Mouse (Mus musculus) heart, adult 2 months (tissue): ENCODE data around the gene AI661453.

Experiments
- CTCF ChIP-seq: fragments of 200-600 bp; IDR thresholded peaks from 2 replicates; pipeline ENCODE4 v1.8.1; 2022; ENCODE audit warnings: antibody characterized with exemption, mild to moderate bottlenecking, moderate library complexity
- EP300 ChIP-seq: fragments of 200-500 bp; IDR thresholded peaks from 2 replicates; pipeline ENCODE4 v1.6.1; 2011; ENCODE audit warnings: low read depth, low read length, control low read depth; ENCODE audit not compliant: insufficient read depth
- POLR2A ChIP-seq: fragments of 200-500 bp; IDR thresholded peaks from 2 replicates; pipeline ENCODE4 v1.6.1; 2011; ENCODE audit warnings: mild to moderate bottlenecking, low read depth, low read length, control low read depth; ENCODE audit not compliant: insufficient read depth

DNA sequence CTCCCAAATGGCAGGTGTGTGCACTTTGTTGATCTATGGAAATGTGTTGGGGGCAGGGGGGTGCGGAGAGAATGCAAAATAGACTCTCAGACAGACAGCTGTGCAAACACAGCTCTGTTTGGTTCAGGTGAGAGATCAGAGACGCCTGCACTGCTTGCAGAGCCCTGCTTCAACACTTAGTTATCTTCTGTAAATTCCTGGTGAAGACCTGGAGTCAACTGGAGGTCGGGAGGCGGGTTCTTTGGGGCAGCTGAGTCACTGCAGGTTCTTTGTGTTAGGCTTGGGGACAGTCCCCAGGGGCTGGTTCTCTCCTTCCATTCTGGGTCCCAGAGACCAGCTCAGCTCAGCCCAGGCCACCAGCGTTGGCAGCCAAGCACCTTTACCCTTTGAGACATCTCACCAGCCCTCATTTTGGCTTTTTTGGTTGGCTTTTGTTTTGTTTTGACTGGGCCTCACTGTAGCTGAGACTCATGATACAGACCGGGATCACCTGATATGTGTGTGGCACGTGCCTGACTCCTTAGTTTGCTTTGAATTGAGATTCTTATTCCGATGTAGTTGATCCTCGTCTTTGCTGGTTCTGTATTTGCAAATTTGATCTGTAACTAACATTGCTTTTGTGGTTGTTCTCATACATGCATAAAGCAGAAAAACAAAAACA is 26.4 kb downstream of the AI661453 start:
- TF ChIP-seq EP300: no peak
- TF ChIP-seq CTCF: no peak
- TF ChIP-seq POLR2A: no peak
